Mouse (Mus musculus) frontal cortex, postnatal 14 days (tissue): ENCODE measurements around the gene Neurod6.

Experiments
- DNase-seq, 2 experiments: peaks; one replicate each; pipeline ENCODE4 v3.0.0; 2022; ENCODE audit warnings: low spot score in 2 of 2

The Neurod6 gene

DNA sequence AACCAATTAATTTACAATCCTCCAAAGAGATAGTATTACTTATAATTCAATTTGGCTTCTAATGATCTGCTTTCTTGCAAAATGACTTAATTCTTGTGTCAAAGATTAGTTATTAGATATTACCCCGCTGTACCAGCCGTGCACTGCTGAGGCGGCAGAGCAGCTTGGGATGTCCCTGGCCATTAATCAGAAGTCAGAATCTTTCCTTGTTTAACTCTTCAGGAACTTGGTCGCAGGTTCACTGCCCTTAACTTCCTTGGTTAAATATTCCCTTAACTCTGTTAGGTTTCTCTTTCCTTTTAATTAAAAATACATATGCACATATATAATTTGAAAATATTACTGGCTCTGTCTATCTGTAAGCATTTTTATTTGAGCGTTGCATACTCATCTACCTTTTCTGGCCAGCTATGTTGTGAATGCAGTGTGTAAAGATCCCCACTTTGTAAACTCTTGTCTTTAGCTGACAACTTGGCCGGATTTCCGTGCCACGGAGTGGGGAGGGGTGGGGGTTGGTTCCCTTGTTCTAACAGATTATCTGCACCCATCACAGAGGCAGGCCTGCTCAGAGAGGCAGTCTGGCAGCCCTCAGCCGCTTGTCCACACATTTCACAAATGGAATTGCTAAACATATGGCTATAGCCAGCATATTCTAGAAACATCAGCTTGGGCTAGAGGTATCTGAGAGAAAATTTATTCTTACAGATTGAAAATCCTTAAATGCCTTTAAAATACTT, 34.1 kb downstream of the Neurod6 start:
- DNase-seq = peak in 1 of 2 experiments; percentile 21

DNA sequence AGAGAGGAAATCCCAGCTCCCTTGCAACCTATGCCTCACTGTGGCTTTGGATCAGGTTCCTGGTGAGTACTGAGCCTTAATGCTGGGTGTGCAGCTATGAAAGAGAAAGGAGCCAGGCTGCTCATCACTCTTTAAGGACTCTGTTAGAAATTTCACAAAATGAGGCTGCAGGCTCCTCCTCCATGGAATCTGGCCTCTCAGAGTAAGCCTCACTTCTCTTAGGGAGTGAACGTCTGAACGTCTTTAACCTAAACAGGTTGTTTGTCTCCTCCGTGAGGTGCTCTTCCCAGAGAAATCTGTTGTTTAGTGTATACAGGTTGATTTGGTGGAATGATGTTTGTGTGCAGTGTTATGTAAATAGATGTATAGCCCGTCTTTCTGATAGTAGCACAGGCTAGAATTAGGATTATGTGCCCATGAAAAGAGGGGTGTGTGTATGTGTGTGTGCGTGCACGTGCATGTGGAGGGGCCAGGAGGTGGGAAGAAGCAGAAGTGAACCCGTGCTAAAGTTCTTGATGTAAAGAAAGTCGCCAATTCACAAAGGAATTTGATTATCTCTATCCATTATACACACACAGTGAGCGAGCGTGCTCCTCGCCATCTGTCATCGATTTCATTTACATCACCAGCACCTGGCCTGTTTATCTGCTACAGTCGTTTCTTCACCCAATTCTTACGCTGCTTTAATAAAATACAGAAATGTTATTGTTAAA, 34.8 kb downstream of the Neurod6 start:
- DNase-seq = no peak

DNA sequence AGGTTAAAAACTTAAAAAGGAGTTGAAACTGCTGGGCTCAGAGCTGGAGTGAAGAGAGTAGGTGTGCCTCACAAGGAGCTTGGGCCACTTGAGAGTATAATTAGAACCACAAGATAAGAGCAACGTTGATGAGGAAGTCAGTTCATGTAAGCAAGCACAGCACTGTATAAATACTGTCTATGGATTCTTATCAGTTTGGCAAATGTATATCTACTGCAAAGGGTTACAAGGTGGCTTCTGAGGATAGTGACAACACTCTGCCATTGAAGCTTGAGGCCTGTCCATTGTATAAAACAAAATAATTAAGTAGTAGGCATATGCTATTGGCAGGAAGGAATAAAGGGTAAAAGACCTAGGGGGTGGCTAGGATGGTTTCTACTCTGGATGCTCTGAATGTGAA, 46.4 kb downstream of the Neurod6 start:
- DNase-seq = no peak
